Mouse (Mus musculus) MEL (cell line): ENCODE measurements around the gene Acpp. TPM values are rescaled to one million over a fixed set of nuclear protein-coding genes. Genes with fewer than 3 reads are reported as not detected.

Experiments used
- DNase-seq: peaks from one replicate; pipeline ENCODE4 v3.0.0; 2011; ENCODE audit warnings: low read depth, low spot score
- H3K27ac ChIP-seq: 2 replicates; pipeline ENCODE4 v1.5.1; 2012; ENCODE audit warnings: low read depth, mild to moderate bottlenecking, control low read depth, low read length, moderate library complexity; ENCODE audit not compliant: control insufficient read depth
- H3K27me3 ChIP-seq, 2 experiments: fragments of 150-350 bp in 1 of 2; sonication (generic) in 1 of 2; 2 replicates each; pipeline ENCODE4 v1.6.1; 2012; ENCODE audit warnings: low read length in 2 of 2, mild to moderate bottlenecking in 2 of 2, improper control_type of control experiment in 1 of 2, moderate library complexity in 1 of 2; ENCODE audit not compliant: insufficient read depth in 2 of 2, control insufficient read depth in 1 of 2
- H3K36me3 ChIP-seq, 2 experiments: 2 replicates each; pipeline ENCODE4 v1.6.1; 2012 to 2014; ENCODE audit warnings: low read length in 2 of 2, improper control_type of control experiment in 1 of 2, inconsistent platforms in 1 of 2, mild to moderate bottlenecking in 1 of 2; ENCODE audit not compliant: insufficient read depth in 2 of 2, control insufficient read depth in 1 of 2
- H3K4me1 ChIP-seq, 2 experiments: fragments of 150-350 bp in 1 of 2; sonication (generic) in 1 of 2; 2 replicates each; pipeline ENCODE4 v1.6.1; 2012; ENCODE audit warnings: low read length in 2 of 2, improper control_type of control experiment in 1 of 2, mild to moderate bottlenecking in 1 of 2; ENCODE audit not compliant: insufficient read depth in 2 of 2, control insufficient read depth in 1 of 2
- H3K4me3 ChIP-seq, 2 experiments: fragments of 150-350 bp in 1 of 2; sonication (generic) in 1 of 2; 2 replicates each; pipeline ENCODE4 v1.5.1; 2012; ENCODE audit warnings: low read depth in 2 of 2, low read length in 2 of 2, mild to moderate bottlenecking in 2 of 2, moderate library complexity in 2 of 2, control low read depth in 1 of 2, improper control_type of control experiment in 1 of 2; ENCODE audit not compliant: control insufficient read depth in 1 of 2, insufficient read depth in 1 of 2
- H3K79me2 ChIP-seq: 2 replicates; pipeline ENCODE4 v1.6.1; 2012; ENCODE audit warnings: mild to moderate bottlenecking, low read length, moderate library complexity; ENCODE audit not compliant: control insufficient read depth, poor library complexity, insufficient read depth
- H3K9ac ChIP-seq: 2 replicates; pipeline ENCODE4 v1.6.1; 2012; ENCODE audit warnings: low read depth, mild to moderate bottlenecking, control low read depth, low read length, moderate library complexity; ENCODE audit not compliant: control insufficient read depth, poor library complexity, severe bottlenecking
- H3K9me3 ChIP-seq: fragments of 150-350 bp; sonication (generic); replicated peaks from 2 replicates; pipeline ENCODE4 v1.6.1; 2012; ENCODE audit warnings: mild to moderate bottlenecking, low read length, improper control_type of control experiment, moderate library complexity; ENCODE audit not compliant: insufficient read depth
- CHD2 ChIP-seq: IDR thresholded peaks from 2 replicates; pipeline ENCODE4 v1.6.1; 2011; ENCODE audit warnings: low read length, improper control_type of control experiment
- CTCF ChIP-seq, 3 experiments: IDR thresholded peaks in 2 of 3; conservative IDR thresholded peaks in 1 of 3; 2 replicates each; pipeline ENCODE4 v1.5.1; 2011 to 2012; ENCODE audit warnings: low read length in 3 of 3, low read depth in 2 of 3, mild to moderate bottlenecking in 2 of 3, improper control_type of control experiment in 1 of 3, inconsistent platforms in 1 of 3, mixed read lengths in 1 of 3, moderate library complexity in 1 of 3; ENCODE audit not compliant: control insufficient read depth in 1 of 3, insufficient read depth in 1 of 3, poor library complexity in 1 of 3, severe bottlenecking in 1 of 3
- ELF1 ChIP-seq: IDR thresholded peaks from 2 replicates; pipeline ENCODE4 v1.6.1; 2014; ENCODE audit warnings: low read depth, mild to moderate bottlenecking, inconsistent platforms, low read length, improper control_type of control experiment, moderate library complexity
- EP300 ChIP-seq, 2 experiments: IDR thresholded peaks; 2 replicates each; pipeline ENCODE4 v1.6.1; 2011; ENCODE audit warnings: improper control_type of control experiment in 2 of 2, low read length in 2 of 2, low read depth in 1 of 2, mild to moderate bottlenecking in 1 of 2
- ETS1 ChIP-seq: IDR thresholded peaks from 2 replicates; pipeline ENCODE4 v1.6.1; 2012; ENCODE audit warnings: low read depth, mild to moderate bottlenecking, inconsistent platforms, low read length, improper control_type of control experiment, moderate library complexity
- GATA1 ChIP-seq: IDR thresholded peaks from 2 replicates; pipeline ENCODE4 v1.6.1; 2011; ENCODE audit warnings: low read depth, low read length, improper control_type of control experiment
- HCFC1 ChIP-seq: IDR thresholded peaks from 2 replicates; pipeline ENCODE4 v1.6.1; 2012; ENCODE audit warnings: low read depth, mild to moderate bottlenecking, inconsistent platforms, low read length, improper control_type of control experiment, moderate library complexity
- JUND ChIP-seq: IDR thresholded peaks from 2 replicates; pipeline ENCODE4 v1.6.1; 2011; ENCODE audit warnings: low read depth, mild to moderate bottlenecking, improper control_type of control experiment, low read length
- MAFK ChIP-seq: IDR thresholded peaks from 2 replicates; pipeline ENCODE4 v1.6.1; 2011; ENCODE audit warnings: low read depth, mild to moderate bottlenecking, low read length, improper control_type of control experiment, borderline replicate concordance
- MAZ ChIP-seq: IDR thresholded peaks from 2 replicates; pipeline ENCODE4 v1.6.1; 2012; ENCODE audit warnings: low read depth, mild to moderate bottlenecking, inconsistent platforms, low read length, improper control_type of control experiment
- MEF2A ChIP-seq: IDR thresholded peaks from 2 replicates; pipeline ENCODE4 v1.6.1; 2014; ENCODE audit warnings: low read depth, mild to moderate bottlenecking, inconsistent platforms, low read length, improper control_type of control experiment; ENCODE audit not compliant: poor library complexity, insufficient replicate concordance, severe bottlenecking; ENCODE audit errors: extremely low read depth
- MYB ChIP-seq: IDR thresholded peaks from 2 replicates; pipeline ENCODE4 v1.6.1; 2011; ENCODE audit warnings: mild to moderate bottlenecking, low read depth, low read length, improper control_type of control experiment
- NELFE ChIP-seq: IDR thresholded peaks from 2 replicates; pipeline ENCODE4 v1.6.1; 2011; ENCODE audit warnings: low read depth, low read length, improper control_type of control experiment
- POLR2AphosphoS2 ChIP-seq: IDR thresholded peaks from 2 replicates; pipeline ENCODE4 v1.6.1; 2011; ENCODE audit warnings: low read length, improper control_type of control experiment
- TAL1 ChIP-seq: IDR thresholded peaks from 2 replicates; pipeline ENCODE4 v1.6.1; 2012; ENCODE audit warnings: mild to moderate bottlenecking, inconsistent platforms, low read length, moderate library complexity, mixed read lengths
- TCF12 ChIP-seq: IDR thresholded peaks from 2 replicates; pipeline ENCODE4 v1.6.1; 2014; ENCODE audit warnings: low read depth, mild to moderate bottlenecking, inconsistent platforms, low read length, improper control_type of control experiment, moderate library complexity
- UBTF ChIP-seq: IDR thresholded peaks from 2 replicates; pipeline ENCODE4 v1.6.1; 2012; ENCODE audit warnings: low read depth, mild to moderate bottlenecking, inconsistent platforms, low read length, improper control_type of control experiment, moderate library complexity, borderline replicate concordance; ENCODE audit not compliant: insufficient read depth
- USF1 ChIP-seq: IDR thresholded peaks from 2 replicates; pipeline ENCODE4 v1.6.1; 2014; ENCODE audit warnings: low read depth, mild to moderate bottlenecking, inconsistent platforms, low read length, improper control_type of control experiment, moderate library complexity
- ZC3H11A ChIP-seq: IDR thresholded peaks from 2 replicates; pipeline ENCODE4 v1.6.1; 2012; ENCODE audit warnings: low read depth, mild to moderate bottlenecking, inconsistent platforms, low read length, improper control_type of control experiment
- ZMIZ1 ChIP-seq: IDR thresholded peaks from 2 replicates; pipeline ENCODE4 v1.6.1; 2012; ENCODE audit warnings: low read depth, mild to moderate bottlenecking, inconsistent platforms, low read length, improper control_type of control experiment, moderate library complexity
- polyA plus RNA-seq, 2 experiments: library from polyadenylated mRNA; stranded (reverse) in 1 of 2; unstranded in 1 of 2; fragments of >175 nt in 1 of 2; fragments of >200 nt in 1 of 2; gene quantifications; 2 replicates each; pipeline versions ENCODE4 v1.2.1 to v1.2.4; 2012; ENCODE audit warnings: low replicate concordance in 2 of 2, low read depth in 1 of 2; ENCODE audit not compliant: insufficient read length in 2 of 2, insufficient read depth in 1 of 2, missing spikeins in 1 of 2
- total RNA-seq: library from RNA; depleted of rRNA; stranded (reverse); fragments of 300-350 nt; gene quantifications from 2 replicates; pipeline ENCODE4 v1.2.3, GENCODE M21; 2012

Acpp gene
- total and polyA plus RNA-seq, 3 experiments: 0.03 TPM; not detected in 2

GRCm38 (mm10) chr9:104269944-104270343 lies 67.6 kb downstream of the Acpp start:
- Histone ChIP-seq H3K9me3 (no peaks in the 10 kb centered on the region), H3K27ac (no peak overlapping the region), H3K27me3 (no peaks in the 10 kb centered on the region), H3K36me3 (peaks cover 0 to 11% of the 10 kb centered on the region in 2 experiments; a peak in 2 of 4 replicates), H3K9ac (no peak overlapping the region), H3K4me3 (no peak overlapping the region), H3K4me1 (peaks cover 4 to 19% of the 10 kb centered on the region in 2 experiments), H3K79me2 (no peaks in the 10 kb centered on the region)
- TF ChIP-seq USF1 (no peak), UBTF (no peak), MEF2A (no peak), ZMIZ1 (no peak), GATA1 (no peak), MAZ (no peak), POLR2AphosphoS2 (no peak), MAFK (no peak), EP300 (IDR thresholded peaks at IDR 0.05; ENCODE audit: low read depth in 1 of 2, low read length in 2 of 2) (no peak), ZC3H11A (no peak), CHD2 (no peak)
- DNase-seq: no peak

GRCm38 (mm10) chr9:104269349-104269871 lies 68.1 kb downstream of the Acpp start:
- DNase-seq: peak; percentile 61
- Histone ChIP-seq H3K4me1 (peaks cover 4 to 23% of the 10 kb centered on the region in 2 experiments), H3K9me3 (no peaks in the 10 kb centered on the region), H3K27me3 (no peaks in the 10 kb centered on the region), H3K27ac (no peak overlapping the region), H3K4me3 (peak overlapping the region in 1 of 2 experiments; percentile 28; a peak in 1 of 4 replicates), H3K9ac (peak overlapping the region; percentile 38; the same call in 1 of the 2 replicates), H3K36me3 (peaks cover 0 to 14% of the 10 kb centered on the region in 2 experiments; a peak in 2 of 4 replicates), H3K79me2 (no peaks in the 10 kb centered on the region)
- TF ChIP-seq ETS1: peak; percentile 70
- TF ChIP-seq ZC3H11A: no peak
- no peak for TF ChIP-seq CTCF (IDR thresholded peaks at IDR 0.05 in 2 of 3, conservative IDR thresholded peaks at IDR 0.05 in 1 of 3; ENCODE audit: control insufficient read depth in 1 of 3, insufficient read depth in 1 of 3, low read depth in 2 of 3, low read length in 3 of 3, poor library complexity in 1 of 3, severe bottlenecking in 1 of 3)
- TF ChIP-seq MYB: no peak
- no peak for TF ChIP-seq NELFE
- no peak for TF ChIP-seq ELF1
- TF ChIP-seq MEF2A: no peak
- TF ChIP-seq HCFC1: no peak
- no peak for TF ChIP-seq UBTF
- peak; percentile 94 for TF ChIP-seq MAFK
- TF ChIP-seq JUND: no peak
- peak; percentile 36 for TF ChIP-seq TCF12
- no peak for TF ChIP-seq EP300 (IDR thresholded peaks at IDR 0.05; ENCODE audit: low read depth in 1 of 2, low read length in 2 of 2)
- no peak for TF ChIP-seq TAL1
